Mouse (Mus musculus): Measurements from ENCODE around the gene Gm17416. TPM values are rescaled to one million over a fixed set of nuclear protein-coding genes. Genes with fewer than 3 reads are reported as not detected.

The Gm17416 gene
- polyA plus RNA-seq, 1 experiment, result not detected

DNA sequence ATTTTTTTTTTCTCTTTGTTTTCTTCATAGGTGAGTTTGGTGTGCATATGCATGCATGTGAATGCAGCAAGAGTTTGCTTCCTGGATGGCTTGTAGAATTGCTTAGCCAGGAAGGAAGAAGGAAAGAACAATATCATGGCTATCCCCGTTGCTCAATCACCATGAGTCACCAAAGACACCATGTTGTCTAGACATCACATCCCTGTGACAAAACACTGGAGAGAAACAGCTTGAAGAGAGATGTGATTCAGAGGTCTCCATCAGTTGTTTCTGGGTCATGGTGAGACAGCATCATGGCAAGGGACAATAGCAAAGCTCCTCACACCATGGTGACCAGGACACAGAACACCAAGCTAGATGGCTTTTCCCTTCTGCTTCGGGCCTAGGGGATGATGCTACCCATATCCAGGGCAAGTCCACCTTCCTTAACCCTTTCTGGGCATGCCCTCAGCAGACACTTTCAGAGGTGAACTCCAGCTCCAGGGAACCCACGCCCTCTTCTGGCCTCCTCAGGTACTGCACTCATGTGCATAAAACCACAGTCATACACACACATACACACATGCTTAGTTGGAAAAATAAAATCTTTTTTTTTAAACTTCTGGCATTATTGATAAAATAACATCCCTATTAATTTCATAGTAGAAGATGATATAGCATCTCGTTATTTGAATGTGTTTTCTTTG is 32.3 kb downstream of the Gm17416 start:
- WGBS, result 67% methylated on average over 4 of the region's 4 CpGs

DNA sequence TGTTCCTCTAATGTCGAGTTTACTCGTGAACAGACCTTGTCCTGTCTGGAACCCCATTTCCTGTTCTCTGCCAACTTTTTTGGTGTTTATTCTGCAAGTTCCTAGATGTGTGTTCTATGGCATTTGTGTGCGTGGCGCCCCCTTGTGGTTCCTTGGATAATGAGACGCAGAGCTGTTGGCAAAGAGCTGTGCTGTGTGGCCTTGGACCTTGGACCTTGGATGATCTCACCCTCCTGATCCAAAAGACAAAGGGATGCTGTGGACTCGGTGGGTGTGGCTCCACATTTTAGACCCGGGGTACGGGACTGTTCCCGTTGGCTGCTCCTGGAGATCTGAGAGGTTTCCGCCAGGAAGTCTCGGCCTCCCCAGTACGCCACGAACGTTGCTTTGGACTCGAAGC is 34.9 kb downstream of the Gm17416 start, which contains the start of gene Defb36:
Gene Defb36 (plus strand): TSS at position 271 of the 400 bp plus-strand sequence.
- no peak for DNase-seq (ENCODE audit: low read depth, low spot score)
- 63% methylated on average over 15 of the region's 15 CpGs for WGBS

More for the DNA sequence above, 32.3 kb downstream of the Gm17416 start:
- DNase-seq (ENCODE audit: low read depth, low spot score), result no peak

DNA sequence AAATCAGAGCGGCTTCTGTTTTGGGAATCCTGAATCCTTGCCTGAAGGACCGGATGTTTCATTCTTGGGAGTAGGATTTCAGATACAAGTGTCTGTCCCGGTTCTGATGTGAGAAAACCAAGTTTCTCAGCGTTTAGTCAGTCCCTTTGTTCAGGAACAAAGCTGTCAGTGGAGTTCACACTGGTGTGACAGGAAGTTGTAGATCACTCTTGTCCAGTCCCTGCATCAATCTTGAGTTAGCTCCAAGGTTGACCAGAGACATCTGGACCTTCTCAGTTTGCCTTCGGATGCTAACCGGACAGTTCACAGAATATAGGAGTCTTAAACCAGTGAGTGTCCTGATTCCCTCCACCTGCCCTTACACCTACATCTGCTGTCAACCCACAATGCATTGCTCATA is 38.6 kb downstream of the Gm17416 start:
- 60% methylated on average over 6 of the region's 6 CpGs for WGBS
- no peak for DNase-seq (ENCODE audit: low read depth, low spot score)

DNA sequence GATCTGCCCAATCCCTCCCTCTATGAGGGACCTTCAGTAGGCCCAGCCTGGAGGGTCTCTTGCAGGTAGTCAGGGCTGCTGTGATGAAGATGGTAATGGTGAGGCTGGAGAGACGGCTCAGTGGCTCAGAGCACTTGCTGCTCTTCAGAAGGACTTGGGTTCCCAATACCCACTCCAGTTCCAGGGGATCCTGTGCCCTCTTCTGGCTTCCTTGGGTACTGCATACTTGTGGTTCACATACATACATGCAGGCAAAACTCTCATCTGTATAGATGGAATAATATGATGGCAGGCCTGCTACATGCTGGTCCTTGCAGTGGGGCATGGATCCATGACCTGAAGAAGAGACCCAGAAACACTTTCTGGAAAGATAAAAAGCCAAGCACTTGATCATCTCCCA is 39.6 kb downstream of the Gm17416 start:
- no peak for DNase-seq (ENCODE audit: low read depth, low spot score)
- WGBS, result 95% methylated on average over 1 of the region's 1 CpGs

DNA sequence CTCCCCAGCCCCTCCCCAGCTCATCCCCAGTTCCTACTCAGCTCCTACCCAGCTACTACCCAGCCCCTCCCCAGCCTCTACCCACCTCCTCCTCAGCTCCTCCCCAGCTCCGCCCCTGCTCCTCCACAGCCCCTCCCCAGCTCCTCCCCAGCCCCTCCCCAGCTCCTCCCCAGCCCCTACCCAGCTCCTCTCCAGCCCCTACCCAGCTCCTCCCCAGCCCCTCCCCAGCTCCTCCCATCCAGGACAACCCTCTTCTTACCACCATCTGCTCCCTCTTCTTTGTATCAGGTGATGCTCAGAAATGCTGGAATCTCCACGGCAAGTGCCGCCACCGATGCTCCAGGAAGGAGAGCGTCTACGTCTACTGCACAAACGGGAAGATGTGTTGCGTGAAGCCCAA is 43.1 kb downstream of the Gm17416 start:
- DNase-seq (ENCODE audit: low read depth, low spot score), result no peak
- WGBS, result 64% methylated on average over 7 of the region's 8 CpGs

DNA sequence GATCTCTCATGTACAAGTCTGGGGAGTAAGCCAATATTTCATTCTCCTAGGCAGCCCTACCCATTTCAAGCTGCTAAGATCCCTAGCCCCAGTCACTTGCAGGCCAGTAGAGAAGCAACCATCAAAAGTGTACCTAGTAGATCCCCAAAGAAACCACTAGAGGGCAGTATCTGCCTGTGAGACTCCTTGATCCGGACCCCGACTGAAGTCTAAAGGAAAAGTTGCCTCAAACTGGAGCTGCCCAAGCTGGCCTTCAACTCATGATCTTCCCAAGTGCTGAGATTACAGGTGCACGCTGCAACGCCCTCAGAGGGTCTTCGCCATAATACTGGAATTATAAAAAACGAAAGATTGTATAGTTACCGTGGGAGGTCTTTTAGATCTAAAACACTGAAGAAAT is 46.4 kb downstream of the Gm17416 start:
- peak; percentile 31 for DNase-seq (ENCODE audit: low read depth, low spot score)
- 18% methylated on average over 7 of the region's 7 CpGs for WGBS

DNA sequence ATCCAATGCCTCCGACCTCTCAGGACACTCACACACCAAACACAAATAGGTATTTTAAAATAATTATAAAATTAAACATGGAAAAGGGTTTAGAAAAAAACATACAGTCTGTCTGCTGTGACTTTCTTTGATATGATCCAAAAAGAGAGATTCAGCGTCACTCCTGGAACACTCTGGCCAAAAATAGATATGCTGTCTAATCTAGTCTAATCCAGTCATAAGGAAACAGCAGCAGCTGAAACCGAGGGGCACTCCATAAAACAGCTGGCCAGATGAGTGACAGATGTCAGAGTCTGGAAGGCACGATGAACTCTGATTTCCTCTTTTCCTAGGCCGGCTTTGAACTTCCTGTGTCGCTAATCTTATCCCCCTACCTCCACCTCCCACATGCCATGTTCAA is 47.3 kb downstream of the Gm17416 start:
- WGBS, result 69% methylated on average over 6 of the region's 6 CpGs
- DNase-seq (ENCODE audit: low read depth, low spot score), result no peak

DNA sequence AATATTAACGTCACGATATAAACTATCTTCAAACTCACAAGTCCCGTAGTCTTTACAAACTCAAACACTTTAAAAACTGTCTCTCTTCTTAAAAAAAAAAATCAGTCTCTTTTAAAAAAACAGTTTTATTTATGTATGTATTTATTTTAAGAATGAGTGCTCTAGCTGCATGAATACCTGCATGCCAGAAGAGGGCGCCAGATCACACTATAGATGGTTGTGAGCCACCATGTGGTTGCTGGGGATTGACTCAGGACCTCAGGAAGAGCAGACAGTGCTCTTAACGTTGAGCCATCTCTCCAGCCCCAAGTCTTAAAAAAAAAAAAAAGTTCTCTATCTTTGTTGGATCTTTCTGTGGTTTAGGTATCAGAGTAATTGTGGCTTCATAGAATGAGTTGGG is 48.2 kb downstream of the Gm17416 start:
- 72% methylated on average over 5 of the region's 5 CpGs for WGBS
- DNase-seq (ENCODE audit: low read depth, low spot score), result no peak

Other genes starting within 250 kb of the Gm17416 start
- 190 and 253 TPM in 2 replicates for gene Rbck1, start 236.7 kb upstream of the Gm17416 start, polyA plus RNA-seq (2012; rRNA removed)
- gene Trib3, start 225.3 kb upstream of the Gm17416 start, polyA plus RNA-seq (2012; rRNA removed), result 2.1 and 5.9 TPM in 2 replicates
- 0.34 and 0.87 TPM in 2 replicates for gene Nrsn2, start 192.7 kb upstream of the Gm17416 start, polyA plus RNA-seq (2012; rRNA removed)
- gene Sox12, start 171.3 kb upstream of the Gm17416 start, polyA plus RNA-seq (2012; rRNA removed), result 1.9 and 2.0 TPM in 2 replicates
- 1.7 and 2.0 TPM in 2 replicates for gene Zcchc3, start 154.3 kb upstream of the Gm17416 start, polyA plus RNA-seq (2012; rRNA removed)
- gene 6820408C15Rik, start 153.8 kb upstream of the Gm17416 start, polyA plus RNA-seq (2012; rRNA removed), result not detected in 2 replicates
- not detected in 2 replicates for gene Defb23, start 104.7 kb upstream of the Gm17416 start, polyA plus RNA-seq (2012; rRNA removed)
- gene Defb20, start 92.3 kb upstream of the Gm17416 start, polyA plus RNA-seq (2012; rRNA removed), result 0.26 and 0.69 TPM in 2 replicates
- not detected in 2 replicates for gene Defb22, start 79.2 kb upstream of the Gm17416 start, polyA plus RNA-seq (2012; rRNA removed)
- gene Defb26, start 57.6 kb upstream of the Gm17416 start, polyA plus RNA-seq (2012; rRNA removed), result not detected in 2 replicates
- not detected in 2 replicates for gene Defb28, start 51.1 kb upstream of the Gm17416 start, polyA plus RNA-seq (2012; rRNA removed)
- gene Defb29, start 29.2 kb upstream of the Gm17416 start, polyA plus RNA-seq (2012; rRNA removed), result not detected in 2 replicates
- not detected in 2 replicates for gene Defb21, start 3.4 kb downstream of the Gm17416 start, polyA plus RNA-seq (2012; rRNA removed)
- gene Defb19, start 11.0 kb downstream of the Gm17416 start, polyA plus RNA-seq (2012; rRNA removed), result not detected in 2 replicates
- not detected in 2 replicates for gene Defb45, start 30.1 kb downstream of the Gm17416 start, polyA plus RNA-seq (2012; rRNA removed)
- not detected in 2 replicates for gene Defb36, start 35.0 kb downstream of the Gm17416 start, polyA plus RNA-seq (2012; rRNA removed)
- gene Defb25, start 53.7 kb downstream of the Gm17416 start, polyA plus RNA-seq (2012; rRNA removed), result 0.78 and 1.1 TPM in 2 replicates
- 3.6 and 3.7 TPM in 2 replicates for gene Rem1, start 57.6 kb downstream of the Gm17416 start, polyA plus RNA-seq (2012; rRNA removed)
- 102 and 126 TPM in 2 replicates for gene H13, start 100.1 kb downstream of the Gm17416 start, polyA plus RNA-seq (2012; rRNA removed)
- 5.8 and 6.4 TPM in 2 replicates for gene Mcts2, start 117.7 kb downstream of the Gm17416 start, polyA plus RNA-seq (2012; rRNA removed)
- 365 and 412 TPM in 2 replicates for gene Id1, start 166.9 kb downstream of the Gm17416 start, polyA plus RNA-seq (2012; rRNA removed)
- 1.6 and 2.0 TPM in 2 replicates for gene Cox4i2, start 184.8 kb downstream of the Gm17416 start, polyA plus RNA-seq (2012; rRNA removed)